Mouse (Mus musculus): ENCODE data around the gene Fgd5. TPM values are rescaled to one million over a fixed set of nuclear protein-coding genes. Genes with fewer than 3 reads are reported as not detected.
A peak's percentile ranks its signal among the peaks of the same experiment; 100 is the strongest.
"Not testable (repeated sequence)": the region's sequence is repeated elsewhere in the genome, so short reads cannot be mapped to it uniquely, and the experiment has no call there.

The Fgd5 gene
- polyA plus RNA-seq, 1 experiment, result 5.0 TPM

DNA sequence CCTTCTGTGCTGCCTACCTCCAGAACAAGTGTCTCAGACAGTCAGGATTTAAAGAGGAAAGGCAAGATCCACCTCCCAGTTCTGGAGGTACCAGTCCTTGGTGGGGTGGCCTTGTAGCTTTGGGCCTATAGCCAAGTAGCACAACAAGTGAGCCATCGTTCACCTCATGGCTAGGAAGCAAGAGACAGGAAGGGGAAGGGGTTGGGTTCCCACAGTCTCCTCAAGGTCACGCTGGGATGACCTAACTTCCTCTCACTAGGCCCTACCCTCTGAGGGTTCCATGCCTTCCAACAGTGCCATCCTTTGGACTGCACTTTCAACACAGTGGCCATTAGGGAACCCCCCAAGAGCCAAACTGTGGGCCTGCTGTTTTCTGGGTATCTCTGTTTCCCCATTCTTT lies 84.8 kb downstream of the Fgd5 start:
- DNase-seq (ENCODE audit: extremely low spot score in 1 of 2, low spot score in 1 of 2), result no peak

DNA sequence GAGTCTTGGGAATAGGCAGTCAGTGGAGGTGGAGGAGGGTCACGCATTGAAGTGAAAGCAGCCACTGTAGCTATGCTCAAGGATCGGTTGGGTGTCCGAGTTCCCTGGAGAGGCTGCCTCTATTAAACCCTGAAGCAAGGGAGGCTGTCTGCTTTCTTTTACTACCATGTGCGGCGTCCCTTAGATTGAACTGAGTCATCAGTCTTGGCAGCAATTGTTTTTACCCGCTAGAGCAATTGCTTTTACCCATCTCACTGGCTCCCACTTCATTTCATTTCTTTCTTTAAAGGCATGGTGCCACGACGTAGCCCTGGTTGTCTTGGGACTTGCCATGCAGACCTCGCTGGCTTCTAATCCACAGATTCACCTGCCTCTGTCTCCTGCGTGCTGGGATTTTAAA lies 85.4 kb downstream of the Fgd5 start:
- peak in 1 of 2 experiments; percentile 75 for DNase-seq (ENCODE audit: extremely low spot score in 1 of 2, low spot score in 1 of 2)

DNA sequence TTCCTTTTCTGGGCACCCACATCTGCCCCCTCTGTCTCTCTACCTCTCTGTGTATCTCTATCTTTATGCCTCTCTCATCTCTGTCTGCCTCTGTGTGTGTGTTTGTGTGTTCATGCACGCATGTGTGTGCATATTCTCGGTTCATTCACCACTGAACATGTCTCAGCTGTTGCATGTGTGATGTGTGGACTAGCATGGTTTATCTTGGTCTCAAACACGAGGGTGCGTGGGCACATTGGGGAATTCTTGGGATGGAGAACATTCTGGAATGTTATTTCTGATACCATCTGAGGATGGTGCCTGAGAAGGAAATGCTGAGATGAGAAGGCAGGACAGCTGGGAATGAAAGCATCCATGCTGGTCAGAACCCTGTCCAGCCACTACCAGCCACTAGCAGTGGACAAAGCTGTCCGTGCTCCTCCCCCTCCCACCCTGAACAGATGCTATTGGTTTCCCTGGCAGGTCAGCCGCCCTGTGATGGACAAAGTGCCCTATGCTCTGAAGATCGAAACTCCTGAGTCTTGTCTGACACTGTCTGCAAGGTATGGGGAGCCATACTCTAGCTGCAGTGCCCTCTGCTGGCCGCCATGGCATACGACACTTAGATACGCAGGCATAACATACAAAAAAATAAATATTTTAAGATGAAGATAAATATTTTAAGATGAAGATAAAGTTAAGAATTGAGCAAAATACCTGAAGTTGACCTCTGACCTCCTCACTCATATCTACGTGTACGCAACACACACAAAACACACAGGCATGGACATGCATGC lies 87.2 kb downstream of the Fgd5 start:
- peak in 1 of 2 experiments; percentile 51 for DNase-seq (ENCODE audit: extremely low spot score in 1 of 2, low spot score in 1 of 2)

DNA sequence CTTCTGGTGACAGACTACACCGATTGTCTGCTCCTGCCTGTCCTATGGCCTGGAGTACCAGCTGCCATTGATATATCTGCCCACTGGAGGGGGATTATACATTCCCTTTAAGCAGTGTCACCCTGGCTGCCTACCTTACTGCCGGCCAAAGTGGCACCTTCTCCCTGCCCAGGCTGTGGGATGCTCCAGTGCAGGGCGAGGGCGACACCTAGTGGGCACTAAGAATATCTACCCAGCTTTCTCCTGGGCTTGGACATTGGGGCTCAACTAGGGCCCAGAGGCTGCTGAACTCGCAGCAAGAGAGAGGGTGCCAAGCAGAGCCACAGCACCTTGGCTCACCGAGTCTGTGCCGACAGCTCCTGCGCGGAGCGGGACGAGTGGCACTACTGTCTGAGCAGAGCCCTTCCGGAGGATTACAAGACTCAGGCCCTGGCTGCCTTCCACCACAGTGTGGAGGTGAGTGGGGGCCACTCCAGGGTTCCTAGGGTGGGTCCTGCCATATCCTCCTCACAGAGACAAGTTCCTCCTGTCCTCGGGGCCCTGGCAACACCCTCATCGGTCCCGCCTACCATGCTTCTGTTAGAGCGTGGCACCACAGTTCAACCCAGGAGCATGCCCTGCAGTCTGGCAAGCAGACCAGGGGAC lies 88.6 kb downstream of the Fgd5 start:
- DNase-seq (ENCODE audit: extremely low spot score in 1 of 2, low spot score in 1 of 2), result peak in 1 of 2 experiments; percentile 84

DNA sequence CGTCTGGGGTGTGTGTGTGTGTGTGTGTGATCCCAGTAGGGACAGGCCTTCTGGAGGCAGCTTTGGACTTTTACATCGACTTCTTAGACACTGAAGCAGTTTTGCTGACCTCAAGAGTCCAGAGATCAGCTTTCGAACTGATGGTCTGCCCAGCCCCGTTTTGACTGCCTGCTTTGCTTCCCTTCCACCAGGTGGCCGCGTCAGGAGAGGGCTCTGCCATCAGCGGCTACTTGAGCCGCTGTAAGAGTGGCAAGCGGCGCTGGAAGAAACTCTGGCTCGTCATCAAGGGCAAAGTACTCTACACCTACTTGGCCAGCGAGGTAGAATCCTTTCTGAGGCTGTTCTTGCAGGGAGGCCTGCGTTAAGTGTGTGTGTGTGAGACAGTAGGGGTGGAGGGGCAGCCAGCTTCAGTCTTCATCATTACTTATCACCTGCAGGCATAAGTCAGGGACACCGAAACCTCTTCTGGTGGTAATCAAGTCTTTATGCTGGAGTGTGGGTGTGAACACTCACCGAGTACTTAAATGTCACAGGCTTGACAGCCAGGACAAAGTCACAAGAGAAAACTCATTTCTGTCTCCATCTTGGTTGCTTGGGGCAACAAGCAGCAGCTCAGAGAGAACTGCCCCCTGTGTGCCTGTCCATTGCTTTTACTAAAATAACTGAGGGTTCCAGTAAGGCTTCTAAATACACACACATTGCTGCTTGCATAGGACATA lies 92.6 kb downstream of the Fgd5 start:
- DNase-seq (ENCODE audit: extremely low spot score in 1 of 2, low spot score in 1 of 2), result no peak

DNA sequence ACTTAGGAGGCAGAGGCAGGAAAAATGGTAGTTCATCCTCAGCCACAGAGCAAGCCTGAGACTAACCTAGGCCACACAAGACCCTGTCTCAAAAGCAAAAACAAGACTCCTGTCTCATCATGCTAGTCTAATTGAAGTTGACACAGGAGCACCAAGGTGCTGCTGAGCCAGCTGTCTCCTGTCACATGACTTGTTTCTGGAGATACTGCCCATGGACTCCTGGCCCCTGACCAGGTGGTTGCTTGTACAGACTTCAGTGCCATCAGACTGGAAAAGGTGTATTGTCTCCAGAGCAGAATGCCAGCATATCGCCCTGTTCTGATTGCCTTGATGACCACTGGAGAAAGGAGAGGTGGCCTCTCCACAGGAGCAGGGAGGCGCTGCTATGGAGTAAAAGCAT lies 102.1 kb downstream of the Fgd5 start:
- DNase-seq (ENCODE audit: extremely low spot score in 1 of 2, low spot score in 1 of 2), result no peak

DNA sequence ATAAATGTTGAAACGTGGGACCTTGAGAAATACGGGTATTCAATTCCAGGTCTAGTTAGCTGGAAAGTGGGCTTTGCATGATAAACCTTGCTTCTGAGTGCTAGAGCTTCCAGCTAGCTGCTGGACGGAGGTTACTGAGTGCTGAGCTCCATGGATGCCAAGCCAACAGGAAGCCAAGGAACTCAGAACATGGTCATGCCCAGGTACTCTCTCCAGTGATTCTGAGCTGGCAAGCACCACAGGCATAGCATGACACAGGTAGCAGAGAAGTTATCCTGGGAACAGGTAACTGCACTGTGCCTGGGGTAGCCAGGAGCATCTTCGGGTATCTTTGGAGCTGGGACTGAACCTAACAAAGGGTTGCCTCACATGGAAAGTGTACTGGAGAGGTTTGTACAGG lies 104.1 kb downstream of the Fgd5 start:
- DNase-seq (ENCODE audit: extremely low spot score in 1 of 2, low spot score in 1 of 2), result no peak

DNA sequence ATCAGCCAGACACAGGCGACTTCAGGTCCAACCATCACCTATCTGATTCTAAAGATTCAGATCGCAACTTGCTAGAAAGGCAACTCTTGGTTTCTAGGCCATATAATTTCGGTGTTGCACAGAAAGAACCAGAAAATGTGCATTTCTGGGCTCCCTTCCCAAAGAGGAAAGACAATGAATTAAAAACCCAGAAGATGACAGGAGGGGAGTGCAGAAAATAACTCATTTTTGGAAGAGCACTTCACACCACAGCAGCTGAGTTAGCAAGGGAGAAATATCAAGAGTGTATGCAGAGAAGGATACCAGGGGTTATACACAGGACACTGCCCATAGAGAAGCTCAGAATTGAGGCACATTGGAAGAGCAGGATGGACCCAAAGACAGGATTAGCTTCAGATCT lies 106.3 kb downstream of the Fgd5 start:
- DNase-seq (ENCODE audit: extremely low spot score in 1 of 2, low spot score in 1 of 2), result peak in 1 of 2 experiments; percentile 50

DNA sequence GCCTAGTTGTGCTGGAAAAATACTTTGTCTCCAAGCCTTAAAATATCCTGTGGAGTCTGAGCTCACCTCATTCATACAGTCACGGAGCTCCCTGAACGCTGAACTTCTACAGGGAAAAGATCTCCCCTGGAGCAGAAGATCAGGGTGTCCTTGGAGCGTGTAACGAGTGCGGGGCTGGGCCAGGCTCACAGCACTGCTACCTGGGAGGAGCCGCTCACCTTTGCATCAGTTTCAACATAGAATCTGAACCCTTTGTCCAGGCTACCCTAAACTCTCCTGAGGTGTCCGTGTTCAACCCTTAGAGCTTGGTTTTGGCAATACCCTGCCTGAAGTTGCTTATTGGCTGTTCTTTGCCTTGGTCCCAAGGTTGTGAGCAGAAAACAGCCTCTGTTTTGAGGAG lies 110.5 kb downstream of the Fgd5 start:
- DNase-seq (ENCODE audit: extremely low spot score in 1 of 2, low spot score in 1 of 2), result not testable (repeated sequence)

DNA sequence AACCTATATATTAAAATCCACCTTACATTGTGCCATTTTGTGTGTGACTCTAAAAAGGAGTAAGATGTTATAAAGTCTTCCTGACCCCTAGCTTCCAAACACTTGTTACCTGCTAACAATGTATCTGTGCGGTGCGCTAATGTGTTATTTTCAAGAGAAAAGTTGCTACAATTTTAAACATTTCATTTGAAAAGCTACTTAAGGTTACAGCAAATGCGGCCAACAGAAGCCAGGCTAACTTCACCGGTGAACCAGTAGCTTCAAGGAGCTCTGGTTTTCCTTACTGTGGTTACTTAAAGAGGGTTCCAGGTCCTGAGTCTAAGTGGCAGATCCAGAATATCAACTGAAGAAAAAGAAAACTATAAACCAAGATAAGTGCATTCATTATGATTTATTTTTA lies 111.3 kb downstream of the Fgd5 start:
- DNase-seq (ENCODE audit: extremely low spot score in 1 of 2, low spot score in 1 of 2), result no peak

DNA sequence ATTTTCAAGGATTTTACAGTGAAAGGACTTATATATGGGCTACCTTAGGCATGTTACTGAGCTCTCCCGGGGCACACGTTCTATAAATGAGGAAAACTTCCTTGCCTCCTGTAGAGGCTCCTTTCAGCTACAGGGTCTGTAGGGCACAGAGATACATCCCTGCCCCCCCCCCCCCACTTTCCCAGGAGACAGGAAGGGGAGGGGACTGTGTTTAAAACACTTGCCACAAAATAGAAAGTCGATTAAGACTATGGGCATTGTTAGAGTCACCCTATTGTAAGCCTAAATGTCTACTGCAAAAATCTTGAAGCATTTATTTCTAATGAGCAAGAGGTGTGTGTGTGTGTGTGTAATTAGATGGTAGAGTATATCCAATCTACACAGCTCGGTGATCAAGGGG lies 111.8 kb downstream of the Fgd5 start:
- no peak for DNase-seq (ENCODE audit: extremely low spot score in 1 of 2, low spot score in 1 of 2)

DNA sequence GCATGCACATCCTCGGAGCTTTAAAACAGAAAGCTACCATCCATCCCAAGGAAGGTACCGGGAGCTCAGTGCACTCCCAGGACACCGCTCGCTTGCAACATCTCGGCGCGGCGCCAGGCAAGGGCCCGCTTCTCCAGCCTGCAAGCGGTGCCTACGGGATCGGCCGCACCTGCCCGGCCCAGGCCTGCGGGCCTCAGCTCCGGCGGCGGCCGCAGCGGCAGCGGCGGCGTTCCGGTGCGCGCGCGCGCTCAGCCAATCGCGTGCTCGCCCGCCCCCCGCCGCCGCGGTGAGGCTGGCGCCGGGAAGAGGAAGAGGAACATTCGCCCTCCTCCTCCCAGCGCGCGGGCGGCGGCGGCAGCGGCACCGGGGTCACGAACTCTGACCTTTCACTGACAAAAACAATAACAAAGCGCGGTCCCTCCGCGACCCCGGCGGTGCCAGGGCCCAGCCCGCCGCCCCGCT lies 112.5 kb downstream of the Fgd5 start, which contains the start of gene Nr2c2:
TSS of gene Nr2c2 (plus strand) at position 261 of the 462 bp plus-strand sequence.
- peak; percentile 64 to 84 for DNase-seq (ENCODE audit: extremely low spot score in 1 of 2, low spot score in 1 of 2)

DNA sequence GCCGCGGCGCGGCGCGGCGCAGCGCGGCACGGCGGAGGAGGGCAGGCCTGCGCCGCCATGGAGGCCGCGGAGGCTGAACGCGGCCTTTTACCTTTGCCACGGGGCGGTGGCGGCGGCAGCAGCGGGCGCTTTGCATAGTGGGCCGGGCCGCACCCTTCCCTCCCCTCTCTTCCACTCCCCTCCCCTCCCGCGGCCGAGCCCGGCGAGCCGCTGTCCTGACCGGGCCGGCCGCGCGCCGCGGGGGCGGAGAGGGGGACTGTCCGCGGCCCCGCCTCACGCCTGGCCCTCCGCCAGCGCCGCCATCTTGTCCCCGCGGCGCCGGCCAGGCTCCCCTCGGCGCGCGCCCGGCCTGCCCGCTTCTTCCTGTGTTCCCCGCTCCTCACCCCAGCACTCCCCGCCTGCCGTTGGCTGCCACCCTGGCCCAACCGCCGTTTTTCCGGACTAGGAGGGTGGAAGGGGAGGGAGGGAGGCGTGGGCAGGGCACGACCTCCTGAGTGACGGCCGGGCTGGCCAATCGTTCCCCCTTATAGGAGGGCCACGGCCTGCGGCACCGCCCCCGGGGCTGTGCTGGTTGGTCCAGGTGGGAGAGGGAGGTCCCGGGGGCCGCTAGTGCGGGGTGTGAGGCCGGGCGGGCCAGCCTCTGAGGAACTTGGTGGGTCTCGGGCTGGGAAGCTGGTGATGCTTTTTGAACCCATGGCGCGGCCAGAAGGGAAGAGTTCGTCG lies 113.2 kb downstream of the Fgd5 start:
- peak; percentile 97 to 100 for DNase-seq (ENCODE audit: extremely low spot score in 1 of 2, low spot score in 1 of 2)

DNA sequence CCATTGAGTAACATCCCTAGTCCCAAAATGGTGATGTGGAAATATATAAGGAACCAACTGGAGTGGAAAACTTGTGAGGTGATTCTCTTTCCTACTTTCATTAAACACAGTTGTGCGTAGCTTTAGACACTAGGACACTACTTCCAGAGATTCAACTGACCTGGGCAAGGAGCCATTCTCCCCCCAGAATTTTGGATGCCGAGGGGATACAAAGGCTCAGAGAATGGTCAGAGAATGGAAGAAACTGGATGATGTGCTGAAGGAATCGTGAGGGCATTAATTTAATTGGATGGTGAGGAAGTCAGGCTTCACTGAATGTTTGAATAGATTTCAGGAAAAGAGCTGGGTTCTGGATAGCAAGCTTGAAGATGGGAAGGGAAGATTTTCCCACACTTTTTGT lies 114.1 kb downstream of the Fgd5 start:
- no peak for DNase-seq (ENCODE audit: extremely low spot score in 1 of 2, low spot score in 1 of 2)

DNA sequence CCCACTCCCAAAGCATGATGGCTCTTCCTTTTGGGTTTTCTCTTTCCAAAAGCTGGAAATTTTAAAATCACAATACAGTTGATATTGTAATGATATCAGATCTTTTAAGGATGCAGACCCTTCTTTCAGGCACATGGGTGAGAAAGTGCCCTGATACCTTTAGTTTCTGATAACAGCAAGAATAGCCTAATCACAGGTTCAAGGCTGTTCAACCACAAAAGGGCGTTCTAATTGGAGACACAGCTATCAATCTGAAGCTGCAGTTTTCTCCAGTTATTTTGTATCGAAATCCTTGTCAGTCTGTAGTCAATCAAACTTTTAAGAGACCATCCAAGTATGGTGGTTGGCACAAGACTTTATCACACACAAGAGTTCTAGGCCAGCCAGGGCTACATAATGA lies 115.2 kb downstream of the Fgd5 start:
- no peak for DNase-seq (ENCODE audit: extremely low spot score in 1 of 2, low spot score in 1 of 2)

DNA sequence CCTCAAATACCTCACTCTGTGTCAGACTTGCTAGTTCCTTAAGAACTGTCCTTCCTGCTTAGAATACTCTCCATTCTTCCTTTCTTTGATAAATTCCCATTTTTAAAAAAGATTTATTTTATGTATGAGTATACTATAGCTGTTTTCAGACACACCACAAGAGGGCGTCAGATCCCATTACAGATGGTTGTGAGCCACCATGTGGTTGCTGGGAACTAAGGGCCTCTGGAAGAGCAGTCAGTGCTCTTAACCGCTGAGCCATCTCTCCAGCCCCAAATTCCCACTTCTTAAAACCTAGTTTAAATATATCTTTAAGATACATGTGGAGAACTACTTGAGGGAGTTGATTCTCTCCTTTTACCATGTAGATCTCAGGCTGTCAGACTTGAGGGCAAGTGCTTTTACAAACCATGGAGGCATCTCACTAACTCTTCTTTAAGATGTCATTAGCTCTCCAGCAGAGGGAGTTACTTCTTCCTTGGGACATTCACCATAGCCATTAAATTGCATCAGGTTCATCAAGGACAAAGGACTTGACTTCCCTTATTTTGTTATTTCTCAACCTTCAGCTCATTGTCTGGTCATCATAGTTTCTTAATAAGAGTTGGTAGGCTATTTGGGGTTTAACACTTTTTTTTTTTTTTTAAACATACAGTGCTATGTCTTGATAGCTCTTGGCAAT lies 122.1 kb downstream of the Fgd5 start:
- no peak for DNase-seq (ENCODE audit: extremely low spot score in 1 of 2, low spot score in 1 of 2)

DNA sequence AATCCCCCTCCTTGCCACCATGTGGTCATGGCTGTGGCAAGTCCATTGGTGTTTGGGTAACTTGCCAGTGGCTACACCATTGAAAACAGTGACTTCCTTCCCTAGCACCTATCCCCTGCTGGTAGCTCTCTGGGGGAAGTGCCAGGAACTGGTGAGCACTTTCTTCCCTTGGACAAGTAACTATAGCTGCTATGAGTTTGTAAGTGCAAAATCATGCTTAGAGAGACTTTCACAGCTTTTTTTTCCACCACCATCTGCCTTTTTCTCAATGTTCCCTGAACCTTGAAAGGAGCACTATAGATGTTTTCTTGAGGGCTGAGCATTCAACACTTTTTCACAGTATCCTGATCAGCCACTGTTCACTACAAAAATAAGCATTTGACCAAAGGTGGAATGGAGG lies 145.9 kb downstream of the Fgd5 start:
- DNase-seq (ENCODE audit: extremely low spot score in 1 of 2, low spot score in 1 of 2), result peak; percentile 22 to 62

Measured in frontal cortex, adult 2 months (tissue).